Mouse (Mus musculus) lung, embryonic 15.5 days (tissue): ENCODE measurements around the gene Tnfrsf9. TPM values are rescaled to one million over a fixed set of nuclear protein-coding genes. Genes with fewer than 3 reads are reported as not detected.

Experiments
- ATAC-seq: fragments of 200-750 bp; cut with Nextera tagmentation; 2 replicates; pipeline ENCODE4 v1.8.0; 2017; ENCODE audit warnings: moderate number of reproducible peaks, borderline replicate concordance; ENCODE audit not compliant: low FRiP score, low TSS enrichment; ENCODE audit errors: extremely low read depth
- H3K27ac ChIP-seq: fragments of 300-500 bp; sonication (generic); 2 replicates; pipeline ENCODE4 v1.5.1; 2015; ENCODE audit warnings: moderate library complexity, mild to moderate bottlenecking, inconsistent platforms
- H3K27me3 ChIP-seq: fragments of 300-500 bp; sonication (generic); 2 replicates; pipeline ENCODE4 v1.6.1; 2015; ENCODE audit warnings: inconsistent platforms
- H3K36me3 ChIP-seq: fragments of 300-500 bp; sonication (generic); 2 replicates; pipeline ENCODE4 v1.6.1; 2015; ENCODE audit warnings: inconsistent platforms
- H3K4me1 ChIP-seq: fragments of 300-500 bp; sonication (generic); 2 replicates; pipeline ENCODE4 v1.6.1; 2015; ENCODE audit warnings: inconsistent platforms
- H3K4me2 ChIP-seq: fragments of 300-500 bp; sonication (generic); 2 replicates; pipeline ENCODE4 v1.6.1; 2015; ENCODE audit warnings: inconsistent platforms, mild to moderate bottlenecking, moderate library complexity
- H3K4me3 ChIP-seq: fragments of 300-500 bp; sonication (generic); 2 replicates; pipeline ENCODE4 v1.5.1; 2015; ENCODE audit warnings: mild to moderate bottlenecking, inconsistent platforms
- H3K9ac ChIP-seq: fragments of 300-500 bp; sonication (generic); 2 replicates; pipeline ENCODE4 v1.6.1; 2015; ENCODE audit warnings: inconsistent platforms
- H3K9me3 ChIP-seq: fragments of 300-500 bp; sonication (generic); 2 replicates; pipeline ENCODE4 v1.6.1; 2016; ENCODE audit warnings: inconsistent platforms
- WGBS: fragments of 180-500 bp; shearing (Covaris S2); methylation state at CpG from one replicate; pipeline ENCODE4 v1.1.7; 2015; 5-methylcytosine and 5-hydroxymethylcytosine counted together
- polyA plus RNA-seq: library from polyadenylated mRNA; unstranded; fragments of >200 nt; fragmentation: Nextera tagmentation; extraction: Ambion mirVana; gene quantifications from 2 replicates; pipeline ENCODE4 v1.2.1, GENCODE M21; 2015

The Tnfrsf9 gene
- polyA plus RNA-seq, 1 experiment from 2014 or later: 0.29 TPM

DNA sequence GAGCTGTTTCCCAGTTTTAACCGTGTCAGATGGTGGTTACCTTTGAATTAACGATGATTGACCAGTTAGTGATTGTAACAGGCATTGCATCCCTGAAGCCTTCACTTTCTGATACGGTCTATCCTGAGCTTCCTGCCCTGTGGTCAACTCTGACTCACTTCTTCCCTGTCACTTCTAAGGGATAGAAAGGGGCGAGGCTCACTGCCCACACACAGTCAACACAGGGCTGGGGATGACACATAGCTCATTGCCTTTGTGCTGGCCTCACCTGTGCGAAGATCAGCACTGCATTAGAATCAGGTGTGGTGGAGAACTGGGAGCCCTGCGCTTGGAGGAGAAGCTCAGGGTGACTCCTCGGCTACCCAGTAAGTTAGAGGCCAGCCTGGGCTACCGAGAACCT lies 54.6 kb downstream of the Tnfrsf9 start:
- 83% methylated on average over 8 of the region's 8 CpGs for WGBS
- no peak overlapping the region for H3K4me3 ChIP-seq

DNA sequence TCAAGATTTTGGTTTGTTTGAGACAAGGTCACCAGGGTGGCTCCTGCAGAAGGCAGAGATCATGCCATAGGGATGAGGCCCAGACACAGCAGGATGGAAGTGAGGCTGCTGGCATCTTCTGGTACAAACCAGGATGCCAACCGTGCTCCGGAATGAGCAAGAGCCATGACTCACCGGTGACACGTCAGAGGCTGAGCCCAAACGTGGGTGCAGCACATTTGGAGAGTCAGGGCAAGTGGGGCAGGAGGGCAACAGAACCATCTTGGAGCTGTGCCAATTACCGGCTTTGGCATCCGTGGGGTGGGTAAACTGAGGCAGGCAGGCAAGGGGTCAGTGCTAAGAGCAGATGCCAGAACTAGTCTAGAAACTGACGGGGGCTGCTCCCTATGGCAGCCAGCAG lies 58.9 kb downstream of the Tnfrsf9 start:
- Histone ChIP-seq H3K4me2 (no peak overlapping the region), H3K27me3 (no peaks in the 10 kb centered on the region), H3K4me3 (no peak overlapping the region), H3K4me1 (no peaks in the 10 kb centered on the region), H3K36me3 (no peaks in the 10 kb centered on the region), H3K27ac (no peak overlapping the region), H3K9me3 (no peaks in the 10 kb centered on the region), H3K9ac (no peak overlapping the region)
- no peak for ATAC-seq
- 82% methylated on average over 8 of the region's 8 CpGs for WGBS

More for the DNA sequence above, 54.6 kb downstream of the Tnfrsf9 start:
- ATAC-seq: no peak
- Histone ChIP-seq H3K9ac (no peak overlapping the region), H3K27ac (no peak overlapping the region), H3K27me3 (no peaks in the 10 kb centered on the region), H3K4me1 (no peaks in the 10 kb centered on the region), H3K4me2 (no peak overlapping the region), H3K9me3 (no peaks in the 10 kb centered on the region), H3K36me3 (no peaks in the 10 kb centered on the region)

DNA sequence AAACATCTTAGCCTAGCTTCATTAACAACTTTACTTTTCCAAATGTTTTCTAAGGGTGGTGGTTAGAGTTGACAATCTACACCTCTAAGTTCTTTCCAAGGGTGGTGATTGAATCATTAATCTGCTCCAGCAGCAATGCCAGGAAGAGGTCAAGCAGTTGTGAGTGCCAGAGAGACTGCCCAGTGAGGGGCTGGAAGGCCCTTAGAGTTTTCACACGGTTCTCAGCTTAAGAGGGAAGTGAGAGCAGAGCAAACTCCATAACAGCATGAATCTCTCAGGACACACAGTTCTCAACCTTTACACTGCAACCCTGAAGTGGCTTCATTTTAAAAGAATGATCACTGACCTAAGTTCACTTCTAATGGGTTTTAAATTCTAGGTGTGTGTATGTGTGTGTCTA lies 60.8 kb downstream of the Tnfrsf9 start:
- ATAC-seq: no peak
- Histone ChIP-seq H3K27ac (no peak overlapping the region), H3K9me3 (no peaks in the 10 kb centered on the region), H3K4me3 (no peak overlapping the region), H3K9ac (no peak overlapping the region), H3K4me1 (no peaks in the 10 kb centered on the region), H3K36me3 (no peaks in the 10 kb centered on the region), H3K4me2 (no peak overlapping the region), H3K27me3 (no peaks in the 10 kb centered on the region)
- 13% methylated on average over 1 of the region's 1 CpGs for WGBS

DNA sequence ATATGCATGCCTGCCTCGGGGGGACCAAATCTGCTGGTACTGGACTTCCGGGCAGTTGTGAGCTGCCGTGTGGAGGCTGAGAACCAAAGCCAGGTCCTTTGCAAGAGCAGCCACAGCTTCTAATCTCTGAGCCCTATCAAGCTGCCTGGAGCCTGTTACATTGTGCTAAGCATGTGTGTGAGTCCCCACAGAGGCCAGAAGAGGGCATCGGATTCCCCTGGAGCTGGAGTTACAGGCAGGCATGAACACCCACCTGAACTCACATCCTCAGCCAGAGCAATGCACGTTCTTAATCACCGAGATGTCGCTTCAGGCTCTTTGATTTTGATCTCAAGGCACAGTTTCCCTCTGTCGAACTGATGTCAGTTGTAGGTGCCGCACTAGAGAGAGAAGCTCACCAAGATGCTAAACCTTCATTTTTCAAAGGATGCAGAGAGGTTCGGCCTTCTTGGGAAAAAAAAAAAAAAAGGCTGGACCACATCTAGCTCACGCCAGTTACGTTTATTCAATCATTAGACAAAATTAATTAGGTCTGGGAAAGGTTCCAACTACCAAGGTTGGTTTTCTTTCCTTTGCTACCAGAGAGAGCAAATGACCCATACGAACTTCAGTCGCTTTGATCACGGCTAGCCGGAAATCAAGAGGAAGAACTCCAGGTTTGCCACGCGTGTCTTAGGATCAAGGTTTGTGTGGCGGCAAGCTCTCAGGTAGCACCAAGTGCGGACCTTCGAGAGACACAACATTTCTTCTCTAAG lies 64.0 kb downstream of the Tnfrsf9 start:
- H3K27ac ChIP-seq: no peak overlapping the region
- H3K9ac ChIP-seq: no peak overlapping the region
- H3K27me3 ChIP-seq: no peaks in the 10 kb centered on the region
- H3K4me3 ChIP-seq: no peak overlapping the region
- no peak for ATAC-seq
- no peaks in the 10 kb centered on the region for H3K9me3 ChIP-seq
- H3K4me2 ChIP-seq: no peak overlapping the region
- H3K36me3 ChIP-seq: no peaks in the 10 kb centered on the region
- H3K4me1 ChIP-seq: no peaks in the 10 kb centered on the region
- WGBS: 72% methylated on average over 21 of the region's 21 CpGs

DNA sequence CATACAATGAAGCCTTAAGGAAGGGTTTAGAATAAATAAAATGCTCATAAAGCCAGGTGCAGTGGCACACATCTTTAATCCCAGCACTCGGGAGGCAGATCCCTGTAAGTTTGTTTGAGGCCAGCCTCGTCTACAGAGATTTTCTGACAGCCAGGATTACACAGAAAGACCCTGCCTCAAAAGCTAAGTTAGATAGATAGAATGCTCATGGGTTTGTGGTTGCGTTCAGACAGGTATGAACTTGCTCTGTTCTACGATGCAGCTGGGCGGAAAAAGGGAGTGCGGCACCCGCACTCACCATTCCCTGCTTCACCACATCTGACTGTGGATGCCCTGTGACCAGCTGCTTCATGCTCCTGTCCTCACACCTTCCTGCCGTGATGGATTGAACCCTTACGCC lies 65.1 kb downstream of the Tnfrsf9 start:
- Histone ChIP-seq H3K9me3 (no peaks in the 10 kb centered on the region), H3K4me3 (no peak overlapping the region), H3K27ac (no peak overlapping the region), H3K4me2 (no peak overlapping the region), H3K36me3 (no peaks in the 10 kb centered on the region), H3K4me1 (no peaks in the 10 kb centered on the region), H3K27me3 (no peaks in the 10 kb centered on the region), H3K9ac (no peak overlapping the region)
- WGBS: 60% methylated on average over 9 of the region's 9 CpGs
- no peak for ATAC-seq

DNA sequence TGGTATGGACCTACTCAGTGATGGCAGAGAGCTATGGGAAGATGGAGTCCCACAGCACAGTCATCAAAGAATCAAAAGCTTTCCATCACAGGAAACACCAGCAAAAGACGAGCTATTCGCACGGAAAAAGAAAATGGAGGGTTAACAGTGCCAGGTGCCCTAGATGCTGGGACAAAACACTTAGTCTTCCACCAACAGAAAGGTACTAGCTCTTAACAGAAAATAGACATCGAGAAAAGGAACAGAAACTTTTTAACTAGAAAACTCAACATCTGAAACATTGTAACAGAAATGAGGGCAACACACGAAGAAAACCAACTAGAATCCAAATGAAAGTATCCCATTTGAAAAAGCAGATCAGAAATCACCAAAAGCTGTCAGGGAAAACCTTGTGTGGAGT lies 65.8 kb downstream of the Tnfrsf9 start:
- Histone ChIP-seq H3K9ac (no peak overlapping the region), H3K4me2 (no peak overlapping the region), H3K9me3 (no peaks in the 10 kb centered on the region), H3K4me1 (no peaks in the 10 kb centered on the region), H3K4me3 (no peak overlapping the region), H3K27ac (no peak overlapping the region), H3K36me3 (no peaks in the 10 kb centered on the region), H3K27me3 (no peaks in the 10 kb centered on the region)
- no peak for ATAC-seq
- 79% methylated on average over 5 of the region's 5 CpGs for WGBS

DNA sequence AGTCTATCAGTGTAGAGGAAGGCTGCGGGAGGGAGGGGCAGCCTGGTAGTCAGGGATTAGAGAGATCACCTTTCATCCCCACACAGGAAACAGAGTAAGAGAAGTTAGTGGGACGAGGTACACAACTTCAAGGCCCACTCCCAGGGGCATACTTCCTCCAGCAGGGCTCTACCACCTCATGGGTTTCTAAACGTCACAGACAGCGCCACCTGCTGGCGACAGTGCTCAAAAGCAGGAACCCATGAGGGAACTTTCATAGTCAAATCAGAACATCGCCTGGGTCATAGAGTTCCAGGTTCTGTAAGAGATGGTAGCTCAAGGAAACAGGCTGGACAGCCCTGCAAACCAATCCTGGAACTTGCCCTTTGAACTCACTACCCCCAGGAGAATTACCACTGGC lies 75.8 kb downstream of the Tnfrsf9 start:
- H3K9ac ChIP-seq: no peak overlapping the region
- WGBS: 42% methylated on average over 6 of the region's 6 CpGs
- H3K27me3 ChIP-seq: no peaks in the 10 kb centered on the region
- no peak for ATAC-seq
- no peak overlapping the region for H3K4me3 ChIP-seq
- H3K27ac ChIP-seq: no peak overlapping the region
- no peak overlapping the region for H3K4me2 ChIP-seq
- H3K36me3 ChIP-seq: no peaks in the 10 kb centered on the region
- no peaks in the 10 kb centered on the region for H3K9me3 ChIP-seq
- no peaks in the 10 kb centered on the region for H3K4me1 ChIP-seq

Other genes starting within 250 kb of the Tnfrsf9 start
- gene Errfi1, start 60.6 kb upstream of the Tnfrsf9 start, polyA plus RNA-seq: 41.7 and 42.7 TPM in 2 replicates
- 423 and 449 TPM in 2 replicates for gene Park7, start 125 bp upstream of the Tnfrsf9 start, polyA plus RNA-seq
- not detected in 2 replicates for gene Uts2, start 82.5 kb downstream of the Tnfrsf9 start, polyA plus RNA-seq
- 7.6 and 8.3 TPM in 2 replicates for gene Per3, start 130.1 kb downstream of the Tnfrsf9 start, polyA plus RNA-seq
- 125 and 131 TPM in 2 replicates for gene Vamp3, start 143.4 kb downstream of the Tnfrsf9 start, polyA plus RNA-seq
- not detected in 2 replicates for gene Gm13090, start 175.0 kb downstream of the Tnfrsf9 start, polyA plus RNA-seq